In the genomic region with DNA sequence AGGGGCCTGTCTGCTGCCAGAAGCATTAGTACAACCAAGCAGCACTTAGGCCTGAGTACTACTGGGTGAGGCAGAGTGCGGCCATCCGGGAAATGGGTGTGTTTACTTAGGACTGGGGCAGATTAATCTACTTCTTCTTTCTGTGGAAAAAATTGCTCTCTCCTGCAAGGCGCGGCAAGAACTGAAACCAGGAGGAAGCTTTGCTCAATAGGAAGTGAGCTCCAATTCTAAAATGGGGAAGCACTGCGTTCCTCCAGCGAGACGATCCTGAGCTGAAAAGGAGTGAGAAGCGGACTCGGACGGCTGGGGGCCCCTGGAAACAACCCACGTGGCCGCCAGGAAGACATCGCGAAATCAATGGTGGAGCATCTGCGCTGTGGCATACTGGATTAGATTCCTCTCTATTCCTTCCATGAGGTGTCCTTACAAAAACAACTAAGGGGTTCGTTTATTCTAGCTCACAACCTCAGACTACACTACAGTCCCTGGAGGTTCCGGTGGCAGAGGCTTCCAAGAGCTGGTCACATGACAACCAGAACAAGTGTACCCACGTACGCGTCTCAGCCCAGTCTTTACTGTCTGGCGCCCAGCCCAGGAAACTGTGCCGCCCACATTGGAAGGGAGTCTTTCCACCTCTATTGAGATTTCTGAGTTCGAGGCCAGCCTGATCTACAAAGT, we compare ENCODE assay signal across 8 mouse cellular contexts. TPM values are rescaled to one million over a fixed set of nuclear protein-coding genes. Genes with fewer than 3 reads are reported as not detected.
DNase-seq lines count a peak whose midpoint lies in the region; ATAC-seq and TF ChIP-seq lines count a peak whose summit lies in the region.

No protein-coding gene starts in this region.

- no peak for TF ChIP-seq CTCF in left cerebral cortex, adult 2 months (IDR thresholded peaks at IDR 0.05)

- ATAC-seq in midbrain, embryonic 14.5 days (ENCODE audit: low FRiP score, low TSS enrichment) = no peak
- ATAC-seq in midbrain, embryonic 15.5 days (replicated peaks) = no peak
- peak; percentile 43; the same call in 1 of the 2 replicates for ATAC-seq in erythroid progenitor cell, adult 5-6 weeks (replicated peaks; ENCODE audit: low FRiP score, poor library complexity, severe bottlenecking)
- ATAC-seq in hindbrain, embryonic 12.5 days (ENCODE audit: low FRiP score) = no peak

- no peak overlapping the region for H3K4me3 ChIP-seq in midbrain, embryonic 14.5 days (replicated peaks; ENCODE audit: low read depth, low read length)
- no peak overlapping the region for H3K4me3 ChIP-seq in midbrain, embryonic 15.5 days
- H3K4me3 ChIP-seq in left cerebral cortex, adult 2 months = no peak overlapping the region
- H3K4me3 ChIP-seq in megakaryocyte, embryonic 14.5 days (replicated peaks) = peak overlapping the region; percentile 89
- H3K4me3 ChIP-seq in hindbrain, embryonic 12.5 days = no peak overlapping the region

- 72% methylated on average over 23 of the region's 23 CpGs for WGBS in midbrain, embryonic 14.5 days
- WGBS in midbrain, embryonic 15.5 days = 70% methylated on average over 23 of the region's 23 CpGs
- WGBS in hindbrain, embryonic 12.5 days = 73% methylated on average over 23 of the region's 23 CpGs

- H3K4me2 ChIP-seq in midbrain, embryonic 14.5 days (ENCODE audit: low read length) = no peak overlapping the region
- H3K4me2 ChIP-seq in midbrain, embryonic 15.5 days = no peak overlapping the region
- H3K4me2 ChIP-seq in hindbrain, embryonic 12.5 days (replicated peaks) = no peak overlapping the region

- H3K27me3 ChIP-seq in midbrain, embryonic 14.5 days (ENCODE audit: control insufficient read depth, insufficient read depth, low read length) = no peaks in the 10 kb centered on the region
- no peaks in the 10 kb centered on the region for H3K27me3 ChIP-seq in midbrain, embryonic 15.5 days (replicated peaks)
- no peaks in the 10 kb centered on the region for H3K27me3 ChIP-seq in megakaryocyte, embryonic 14.5 days (replicated peaks)
- no peaks in the 10 kb centered on the region for H3K27me3 ChIP-seq in hindbrain, embryonic 12.5 days

- 0 out of 2 replicates have a peak, but pooled peaks cover 9% of the 10 kb centered on the region for H3K36me3 ChIP-seq in midbrain, embryonic 14.5 days (ENCODE audit: control insufficient read depth, insufficient read depth, low read length)
- no peaks in the 10 kb centered on the region; the same call in 1 of the 2 replicates for H3K36me3 ChIP-seq in midbrain, embryonic 15.5 days (replicated peaks)
- no peaks in the 10 kb centered on the region for H3K36me3 ChIP-seq in megakaryocyte, embryonic 14.5 days (replicated peaks; ENCODE audit: low read length)
- no peaks in the 10 kb centered on the region for H3K36me3 ChIP-seq in hindbrain, embryonic 12.5 days

- no peaks in the 10 kb centered on the region for H3K4me1 ChIP-seq in midbrain, embryonic 14.5 days (ENCODE audit: control insufficient read depth, insufficient read depth, low read length)
- H3K4me1 ChIP-seq in midbrain, embryonic 15.5 days = no peaks in the 10 kb centered on the region
- peaks cover 55% of the 10 kb centered on the region for H3K4me1 ChIP-seq in megakaryocyte, embryonic 14.5 days
- no peaks in the 10 kb centered on the region for H3K4me1 ChIP-seq in hindbrain, embryonic 12.5 days

- no peaks in the 10 kb centered on the region for H3K9me3 ChIP-seq in midbrain, embryonic 14.5 days (ENCODE audit: control insufficient read depth, low read length)
- H3K9me3 ChIP-seq in midbrain, embryonic 15.5 days = no peaks in the 10 kb centered on the region
- H3K9me3 ChIP-seq in megakaryocyte, embryonic 14.5 days = no peaks in the 10 kb centered on the region
- H3K9me3 ChIP-seq in hindbrain, embryonic 12.5 days (replicated peaks) = no peaks in the 10 kb centered on the region

- no peak overlapping the region for H3K27ac ChIP-seq in midbrain, embryonic 14.5 days (replicated peaks; ENCODE audit: low read depth, low read length)
- H3K27ac ChIP-seq in midbrain, embryonic 15.5 days = no peak overlapping the region
- no peak overlapping the region for H3K27ac ChIP-seq in left cerebral cortex, adult 2 months
- no peak overlapping the region for H3K27ac ChIP-seq in hindbrain, embryonic 12.5 days

- no peak overlapping the region for H3K9ac ChIP-seq in midbrain, embryonic 14.5 days (replicated peaks; ENCODE audit: low read length)
- H3K9ac ChIP-seq in midbrain, embryonic 15.5 days = no peak overlapping the region
- H3K9ac ChIP-seq in hindbrain, embryonic 12.5 days = no peak overlapping the region

- peak; percentile 10 for DNase-seq in midbrain, embryonic 14.5 days
- DNase-seq in heart, postnatal 4 days = peak; percentile 64
- peak; percentile 31 to 47 for DNase-seq in left cerebral cortex, adult 2 months (ENCODE audit: extremely low spot score in 1 of 2, low spot score in 2 of 2)
- DNase-seq in testis, postnatal 10 days (ENCODE audit: low spot score) = peak; percentile 61

- intact Hi-C loops in left cerebral cortex, adult 2 months (cut with DNase I) = loop anchor here (2.0 to 5.0 kb wide), 3 partner anchors 134 to 385 kb away; partner anchors contain the start of genes Fbxo45, Rnf168 and Wdr53

RNA-seq across cellular contexts. Expression of gene Cep19, which starts 14.1 kb away (rescaled TPM):
- 47.5 and 50.9 TPM in 2 replicates for polyA plus RNA-seq in midbrain, embryonic 14.5 days (2014; fragmentation: Nextera tagmentation; extraction: Ambion mirVana)
- polyA plus RNA-seq in midbrain, embryonic 15.5 days (2015; fragmentation: Nextera tagmentation; extraction: Ambion mirVana) = 43.2 and 45.2 TPM in 2 replicates
- total RNA-seq in erythroid progenitor cell, adult 5-6 weeks (2015; ENCODE audit: low replicate concordance) = 8.8 and 10.5 TPM in 2 replicates
- total RNA-seq in erythroid progenitor cell, adult 5-6 weeks (2017; ENCODE audit: low replicate concordance) = 2.8 and 7.4 TPM in 2 replicates
- 1 to 10 TPM; 9.8 to 9.9 TPM for total RNA-seq in heart, postnatal 4 days (2021)
- total RNA-seq in left cerebral cortex, adult 2 months (2021) = 10 to 100 TPM; 65.2 to 67.7 TPM
- 1.6 and 2.0 TPM in 2 replicates for polyA plus RNA-seq in megakaryocyte, embryonic 14.5 days (2012; ENCODE audit: insufficient read depth, low replicate concordance)
- polyA plus RNA-seq in hindbrain, embryonic 12.5 days (2016; fragmentation: Nextera tagmentation; extraction: Ambion mirVana) = 39.6 and 41.9 TPM in 2 replicates

RNA-seq across cellular contexts. Expression of gene Pigx, which starts 14.1 kb away (rescaled TPM):
- polyA plus RNA-seq in midbrain, embryonic 14.5 days (2014; fragmentation: Nextera tagmentation; extraction: Ambion mirVana) = 119 and 125 TPM in 2 replicates
- 106 and 109 TPM in 2 replicates for polyA plus RNA-seq in midbrain, embryonic 15.5 days (2015; fragmentation: Nextera tagmentation; extraction: Ambion mirVana)
- total RNA-seq in erythroid progenitor cell, adult 5-6 weeks (2015; ENCODE audit: low replicate concordance) = 24.7 and 29.2 TPM in 2 replicates
- total RNA-seq in erythroid progenitor cell, adult 5-6 weeks (2017; ENCODE audit: low replicate concordance) = 4.7 and 6.2 TPM in 2 replicates
- total RNA-seq in heart, postnatal 4 days (2021) = 10 to 100 TPM; 26.2 to 29.6 TPM
- total RNA-seq in left cerebral cortex, adult 2 months (2021) = 10 to 100 TPM; 20.9 to 24.1 TPM
- polyA plus RNA-seq in megakaryocyte, embryonic 14.5 days (2012; ENCODE audit: insufficient read depth, low replicate concordance) = 30.0 and 61.3 TPM in 2 replicates
- 124 and 135 TPM in 2 replicates for polyA plus RNA-seq in hindbrain, embryonic 12.5 days (2016; fragmentation: Nextera tagmentation; extraction: Ambion mirVana)

RNA-seq across cellular contexts. Expression of gene Pak2, which starts 34.5 kb away (rescaled TPM):
- polyA plus RNA-seq in midbrain, embryonic 14.5 days (2014; fragmentation: Nextera tagmentation; extraction: Ambion mirVana) = 38.7 and 47.2 TPM in 2 replicates
- polyA plus RNA-seq in midbrain, embryonic 15.5 days (2015; fragmentation: Nextera tagmentation; extraction: Ambion mirVana) = 36.2 and 37.6 TPM in 2 replicates
- 21.3 and 23.5 TPM in 2 replicates for total RNA-seq in erythroid progenitor cell, adult 5-6 weeks (2015; ENCODE audit: low replicate concordance)
- total RNA-seq in erythroid progenitor cell, adult 5-6 weeks (2017; ENCODE audit: low replicate concordance) = 11.6 and 17.9 TPM in 2 replicates
- 10 to 100 TPM; 45.7 to 46.8 TPM for total RNA-seq in heart, postnatal 4 days (2021)
- total RNA-seq in left cerebral cortex, adult 2 months (2021) = 10 to 100 TPM; 25.9 to 26.9 TPM
- polyA plus RNA-seq in megakaryocyte, embryonic 14.5 days (2012; ENCODE audit: insufficient read depth, low replicate concordance) = 16.0 and 24.5 TPM in 2 replicates
- 48.5 and 50.3 TPM in 2 replicates for polyA plus RNA-seq in hindbrain, embryonic 12.5 days (2016; fragmentation: Nextera tagmentation; extraction: Ambion mirVana)

RNA-seq across cellular contexts. Expression of gene Nrros, which starts 51.7 kb away (rescaled TPM):
- polyA plus RNA-seq in midbrain, embryonic 14.5 days (2014; fragmentation: Nextera tagmentation; extraction: Ambion mirVana) = 3.4 and 8.7 TPM in 2 replicates
- 8.4 and 8.6 TPM in 2 replicates for polyA plus RNA-seq in midbrain, embryonic 15.5 days (2015; fragmentation: Nextera tagmentation; extraction: Ambion mirVana)
- total RNA-seq in erythroid progenitor cell, adult 5-6 weeks (2015; ENCODE audit: low replicate concordance) = 26.3 and 40.7 TPM in 2 replicates
- total RNA-seq in erythroid progenitor cell, adult 5-6 weeks (2017; ENCODE audit: low replicate concordance) = 8.7 and 11.8 TPM in 2 replicates
- total RNA-seq in heart, postnatal 4 days (2021) = 1 to 10 TPM; 6.0 to 6.7 TPM
- 1 to 10 TPM; 8.7 to 9.1 TPM for total RNA-seq in left cerebral cortex, adult 2 months (2021)
- 75.8 and 110 TPM in 2 replicates for polyA plus RNA-seq in megakaryocyte, embryonic 14.5 days (2012; ENCODE audit: insufficient read depth, low replicate concordance)
- polyA plus RNA-seq in hindbrain, embryonic 12.5 days (2016; fragmentation: Nextera tagmentation; extraction: Ambion mirVana) = 9.8 and 10.1 TPM in 2 replicates

Comparison
In these comparisons a context has a peak if more than half of its experiments do, and no peak if none do; other contexts are left out.
1. DNase-seq: peak in every context shown above with its lines; median percentile 64 in heart, postnatal 4 days; 61 in testis, postnatal 10 days; 39 in left cerebral cortex, adult 2 months; 10 in midbrain, embryonic 14.5 days.
2. RNA of gene Cep19, which starts 14.1 kb away (polyA plus RNA-seq): 47.5 to 50.9 TPM in midbrain, embryonic 14.5 days, 43.2 to 45.2 TPM in midbrain, embryonic 15.5 days and 39.6 to 41.9 TPM in hindbrain, embryonic 12.5 days; 1.6 to 2.0 TPM in megakaryocyte, embryonic 14.5 days; every median in the first group is over 10 times any median in the second.